Mouse (Mus musculus) testis, adult 2 months (tissue): ENCODE results near the gene Rpl9-ps1.

Experiments
- CTCF ChIP-seq: fragments of 200-500 bp; IDR thresholded peaks from 2 replicates; pipeline ENCODE4 v1.5.1; 2012; ENCODE audit warnings: low read depth, mild to moderate bottlenecking, inconsistent platforms, low read length, moderate library complexity; ENCODE audit not compliant: control insufficient read depth, insufficient read depth, insufficient replicate concordance
- POLR2A ChIP-seq: fragments of 200-500 bp; IDR thresholded peaks from 2 replicates; pipeline ENCODE4 v1.6.1; 2012; ENCODE audit warnings: low read depth, mild to moderate bottlenecking, inconsistent platforms, low read length, moderate library complexity; ENCODE audit not compliant: control insufficient read depth

GRCm38 (mm10) chr11:83636742-83637235, 8.6 kb downstream of the Rpl9-ps1 start:
- TF ChIP-seq CTCF (no peak), POLR2A (no peak)
